Mouse (Mus musculus) midbrain, embryonic 13.5 days (tissue): Measurements from ENCODE around the gene B3galt4. TPM values are rescaled to one million over a fixed set of nuclear protein-coding genes. Genes with fewer than 3 reads are reported as not detected.
A peak's percentile ranks its signal among the peaks of the same experiment; 100 is the strongest.

Experiments used
- ATAC-seq: fragments of 200-750 bp; cut with Nextera tagmentation; 2 replicates; pipeline ENCODE4 v1.8.0; 2017; ENCODE audit warnings: mild to moderate bottlenecking, moderate TSS enrichment, moderate library complexity
- H3K27ac ChIP-seq: fragments of 300-500 bp; sonication (generic); 2 replicates; pipeline ENCODE4 v1.5.1; 2015; ENCODE audit warnings: inconsistent platforms, mild to moderate bottlenecking, moderate library complexity
- H3K27me3 ChIP-seq: fragments of 300-500 bp; sonication (generic); 2 replicates; pipeline ENCODE4 v1.6.1; 2015; ENCODE audit warnings: mild to moderate bottlenecking, inconsistent platforms
- H3K36me3 ChIP-seq: fragments of 300-500 bp; sonication (generic); 2 replicates; pipeline ENCODE4 v1.6.1; 2015; ENCODE audit warnings: mild to moderate bottlenecking, inconsistent platforms
- H3K4me1 ChIP-seq: fragments of 300-500 bp; sonication (generic); replicated peaks from 2 replicates; pipeline ENCODE4 v1.6.1; 2015; ENCODE audit warnings: inconsistent platforms
- H3K4me2 ChIP-seq: fragments of 300-500 bp; sonication (generic); replicated peaks from 2 replicates; pipeline ENCODE4 v1.6.1; 2015; ENCODE audit warnings: moderate library complexity, mild to moderate bottlenecking, inconsistent platforms
- H3K4me3 ChIP-seq: fragments of 300-500 bp; sonication (generic); replicated peaks from 2 replicates; pipeline ENCODE4 v1.5.1; 2015; ENCODE audit warnings: mild to moderate bottlenecking, inconsistent platforms
- H3K9ac ChIP-seq: fragments of 300-500 bp; sonication (generic); replicated peaks from 2 replicates; pipeline ENCODE4 v1.6.1; 2015; ENCODE audit warnings: mild to moderate bottlenecking, inconsistent platforms
- H3K9me3 ChIP-seq: fragments of 300-500 bp; sonication (generic); 2 replicates; pipeline ENCODE4 v1.6.1; 2016; ENCODE audit warnings: mild to moderate bottlenecking, inconsistent platforms
- WGBS: fragments of 180-500 bp; shearing (Covaris S2); methylation state at CpG from one replicate; pipeline ENCODE4 v1.1.7; 2015; 5-methylcytosine and 5-hydroxymethylcytosine counted together
- polyA plus RNA-seq: library from polyadenylated mRNA; unstranded; fragments of >200 nt; fragmentation: Nextera tagmentation; extraction: Ambion mirVana; gene quantifications from 2 replicates; pipeline ENCODE4 v1.2.1, GENCODE M21; 2015

Gene B3galt4
- polyA plus RNA-seq, 1 experiment from 2014 or later, result 13.6 TPM

DNA sequence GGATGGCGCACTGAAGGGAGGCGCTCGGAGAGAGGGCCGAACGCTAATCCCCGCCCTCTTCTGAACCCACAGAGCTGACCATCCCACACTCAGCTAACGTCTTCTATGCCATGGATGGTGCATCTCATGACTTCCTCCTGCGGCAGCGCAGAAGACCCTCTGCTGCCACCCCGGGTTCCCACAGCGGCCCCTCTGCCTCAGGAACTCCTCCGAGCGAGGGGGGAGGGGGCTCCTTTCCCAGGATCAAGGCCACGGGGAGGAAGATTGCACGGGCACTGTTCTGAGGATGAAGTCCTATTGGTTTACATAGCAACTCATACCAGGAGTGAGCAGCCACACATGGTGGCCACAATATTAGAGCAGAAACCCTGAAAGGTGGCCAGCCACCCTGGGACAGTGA is 14.3 kb downstream of the B3galt4 start:
- no peak overlapping the region for H3K4me2 ChIP-seq
- ATAC-seq, result no peak
- H3K9ac ChIP-seq, result no peak overlapping the region
- peaks cover 65% of the 10 kb centered on the region for H3K36me3 ChIP-seq
- H3K9me3 ChIP-seq, result no peaks in the 10 kb centered on the region
- no peaks in the 10 kb centered on the region for H3K27me3 ChIP-seq
- peaks cover 23% of the 10 kb centered on the region for H3K4me1 ChIP-seq
- WGBS, result 83% methylated on average over 15 of the region's 15 CpGs
- no peak overlapping the region for H3K27ac ChIP-seq
- no peak overlapping the region for H3K4me3 ChIP-seq

DNA sequence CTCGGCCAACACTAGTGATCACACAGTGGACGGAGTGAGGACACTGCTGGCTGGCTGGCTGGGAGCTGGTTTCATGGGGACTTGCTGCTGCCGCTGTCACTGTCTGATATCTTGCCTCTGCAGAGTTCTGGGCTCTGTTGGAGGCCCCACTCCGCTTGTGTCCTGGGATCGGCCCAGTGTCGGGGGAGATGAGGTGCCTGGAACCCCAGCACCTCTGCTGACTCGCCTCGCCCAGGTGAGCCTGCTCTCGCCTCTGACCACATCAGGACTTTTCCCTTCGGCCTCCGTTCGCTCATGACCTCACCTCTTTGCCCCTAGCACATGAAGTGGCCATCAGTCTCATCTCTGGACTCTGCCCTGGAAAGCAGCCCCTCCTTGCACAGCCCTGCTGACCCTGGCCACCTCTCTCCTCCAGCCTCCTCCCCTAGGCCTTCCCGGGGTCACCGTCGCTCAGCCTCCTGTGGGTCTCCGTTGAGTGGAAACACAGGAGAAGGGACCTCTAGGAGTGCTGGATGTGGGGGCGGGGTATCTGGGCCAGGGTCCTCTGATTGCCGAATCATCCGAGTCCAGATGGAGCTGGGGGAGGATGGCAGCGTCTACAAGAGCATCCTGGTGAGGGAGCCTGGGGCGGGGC is 15.7 kb downstream of the B3galt4 start:
- no peak overlapping the region for H3K27ac ChIP-seq
- H3K4me3 ChIP-seq, result no peak overlapping the region
- no peaks in the 10 kb centered on the region for H3K27me3 ChIP-seq
- H3K4me1 ChIP-seq, result peaks cover 22% of the 10 kb centered on the region
- WGBS, result 89% methylated on average over 21 of the region's 21 CpGs
- no peak overlapping the region for H3K4me2 ChIP-seq
- ATAC-seq, result no peak
- peaks cover 64% of the 10 kb centered on the region for H3K36me3 ChIP-seq
- H3K9ac ChIP-seq, result no peak overlapping the region
- H3K9me3 ChIP-seq, result no peaks in the 10 kb centered on the region

GRCm38 (mm10) chr17:33932970-33933369 is 18.3 kb downstream of the B3galt4 start:
- ATAC-seq, result no peak
- WGBS, result 97% methylated on average over 15 of the region's 15 CpGs
- Histone ChIP-seq H3K27me3 (no peaks in the 10 kb centered on the region), H3K4me3 (no peak overlapping the region), H3K4me2 (no peak overlapping the region), H3K9ac (no peak overlapping the region; the same call in 1 of the 2 replicates), H3K4me1 (peaks cover 25% of the 10 kb centered on the region), H3K36me3 (peaks cover 55% of the 10 kb centered on the region), H3K27ac (no peak overlapping the region), H3K9me3 (no peaks in the 10 kb centered on the region)

- no peak overlapping the region for H3K27ac ChIP-seq
- H3K36me3 ChIP-seq, result peaks cover 56% of the 10 kb centered on the region
- no peaks in the 10 kb centered on the region for H3K9me3 ChIP-seq
- peaks cover 28% of the 10 kb centered on the region for H3K4me1 ChIP-seq
- 83% methylated on average over 14 of the region's 14 CpGs for WGBS
- H3K4me2 ChIP-seq, result no peak overlapping the region
- no peak overlapping the region for H3K4me3 ChIP-seq
- H3K27me3 ChIP-seq, result no peaks in the 10 kb centered on the region
- ATAC-seq, result no peak
- no peak overlapping the region for H3K9ac ChIP-seq
Measured at GRCm38 (mm10) chr17:33932448-33932847, 18.8 kb downstream of the B3galt4 start.

- H3K4me1 ChIP-seq, result peaks cover 28% of the 10 kb centered on the region
- WGBS, result 90% methylated on average over 11 of the region's 11 CpGs
- ATAC-seq, result no peak
- H3K4me2 ChIP-seq, result no peak overlapping the region
- H3K27ac ChIP-seq, result no peak overlapping the region
- H3K27me3 ChIP-seq, result no peaks in the 10 kb centered on the region
- H3K4me3 ChIP-seq, result no peak overlapping the region
- H3K9me3 ChIP-seq, result no peaks in the 10 kb centered on the region
- H3K36me3 ChIP-seq, result peaks cover 53% of the 10 kb centered on the region
- no peak overlapping the region for H3K9ac ChIP-seq
Measured at GRCm38 (mm10) chr17:33931947-33932346, 19.3 kb downstream of the B3galt4 start.

DNA sequence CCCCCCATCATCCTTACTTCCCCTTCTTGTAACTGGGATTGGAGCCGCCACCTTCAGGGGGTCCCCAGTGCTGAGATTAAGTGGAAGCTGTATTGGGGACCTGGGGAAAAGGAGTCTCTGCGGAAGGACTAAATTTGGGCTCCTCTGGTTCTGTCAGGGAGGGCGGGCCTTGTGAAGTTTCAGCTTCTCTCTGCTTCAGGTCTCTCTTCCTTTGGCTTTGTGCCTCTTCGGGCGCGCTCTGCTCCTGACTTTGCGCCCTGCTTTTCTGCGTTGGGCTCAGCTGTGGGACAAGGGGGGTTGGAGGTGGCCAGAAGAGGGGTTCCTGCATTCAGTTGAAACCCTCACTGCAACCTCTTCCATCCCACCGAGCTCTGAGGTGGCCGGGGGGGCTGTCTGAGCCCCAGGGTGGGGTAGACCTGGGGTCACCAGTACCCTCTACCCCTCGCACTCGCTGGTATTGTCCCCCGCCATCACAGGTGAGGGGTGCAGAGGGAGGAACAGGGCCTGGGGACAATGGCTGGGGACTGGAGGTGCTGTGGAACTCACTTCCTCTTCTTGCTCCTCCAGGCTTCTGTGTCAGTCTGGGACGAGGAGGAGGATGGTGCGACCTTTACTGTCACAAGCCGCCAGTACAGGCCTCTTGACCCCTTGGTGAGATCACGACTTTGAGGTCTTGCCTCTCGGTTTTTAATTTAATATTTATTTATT is 20.0 kb downstream of the B3galt4 start:
- 36% methylated on average over 18 of the region's 18 CpGs for WGBS
- no peak for ATAC-seq
- Histone ChIP-seq H3K27ac (no peak overlapping the region), H3K4me2 (peak overlapping the region; percentile 100), H3K9me3 (no peaks in the 10 kb centered on the region), H3K27me3 (no peaks in the 10 kb centered on the region), H3K9ac (peak overlapping the region; percentile 95), H3K4me3 (peak overlapping the region; percentile 94), H3K4me1 (peaks cover 28% of the 10 kb centered on the region), H3K36me3 (peaks cover 52% of the 10 kb centered on the region)

GRCm38 (mm10) chr17:33930280-33931158 is 20.8 kb downstream of the B3galt4 start:
- ATAC-seq, result peak; percentile 8; the same call in 1 of the 2 replicates
- H3K27ac ChIP-seq, result peak overlapping the region; percentile 96
- peak overlapping the region; percentile 94 for H3K4me3 ChIP-seq
- H3K36me3 ChIP-seq, result peaks cover 52% of the 10 kb centered on the region
- peaks cover 28% of the 10 kb centered on the region for H3K4me1 ChIP-seq
- peak overlapping the region; percentile 100 for H3K4me2 ChIP-seq
- H3K27me3 ChIP-seq, result no peaks in the 10 kb centered on the region
- H3K9ac ChIP-seq, result peak overlapping the region; percentile 95
- under 1% methylated on average over 45 of the region's 45 CpGs for WGBS
- no peaks in the 10 kb centered on the region for H3K9me3 ChIP-seq

DNA sequence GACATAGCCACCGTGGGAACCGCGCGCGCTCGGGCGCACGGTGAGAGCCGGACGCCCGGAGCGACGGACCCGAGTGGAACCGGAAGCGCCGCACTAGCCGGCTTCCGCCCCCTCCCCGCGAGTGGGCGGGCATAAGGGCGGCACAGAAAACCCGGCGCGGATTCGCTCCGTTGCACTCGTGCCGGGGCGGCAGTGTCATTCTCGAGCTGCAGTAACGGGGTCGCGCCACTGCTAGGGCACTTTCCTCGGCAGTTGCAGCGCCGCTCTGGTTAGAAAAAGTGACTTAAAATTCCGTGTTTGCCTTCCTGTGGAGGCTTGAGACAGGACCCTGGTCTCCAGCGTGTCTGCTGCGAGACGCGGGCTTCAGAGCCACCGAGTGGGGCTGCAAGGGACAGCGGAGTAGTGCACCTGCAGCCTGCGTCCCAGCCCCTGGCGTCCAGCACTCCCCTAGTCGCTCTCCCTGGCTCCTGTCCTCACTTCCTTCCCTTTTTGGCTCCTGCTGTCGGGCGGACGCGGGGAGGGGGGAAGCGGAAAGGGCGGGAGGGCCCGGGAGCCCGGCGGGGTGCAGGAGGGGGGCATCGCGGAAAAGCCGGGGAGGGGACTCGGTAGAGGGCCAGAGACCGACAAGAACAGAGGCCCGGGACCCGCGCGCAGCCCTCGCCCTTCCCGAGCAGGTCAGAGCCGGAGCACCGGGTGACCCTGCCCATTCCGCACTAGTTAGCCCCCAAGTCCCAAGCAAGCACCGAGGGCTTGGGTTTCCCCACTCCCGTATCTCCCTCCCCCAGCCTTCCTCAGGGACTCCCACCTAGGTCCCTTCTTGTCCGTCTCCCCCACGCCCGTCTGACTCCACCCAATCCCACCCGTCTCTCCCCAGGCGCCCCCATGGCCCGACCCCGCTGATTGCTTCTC is 21.7 kb downstream of the B3galt4 start, which contains the start of gene Rgl2:
TSS of gene Rgl2 (plus strand) at position 173 of the 909 bp plus-strand sequence.
- H3K36me3 ChIP-seq, result peaks cover 52% of the 10 kb centered on the region
- WGBS, result under 1% methylated on average over 76 of the region's 80 CpGs
- peak within 1 kb of the TSS; percentile 94 for H3K4me3 ChIP-seq
- ATAC-seq, result peak; percentile 89
- H3K27ac ChIP-seq, result peak within 1 kb of the TSS; percentile 96
- peaks cover 28% of the 10 kb centered on the region for H3K4me1 ChIP-seq
- peak within 1 kb of the TSS; percentile 95 for H3K9ac ChIP-seq
- H3K4me2 ChIP-seq, result peak within 1 kb of the TSS; percentile 100
- no peaks in the 10 kb centered on the region for H3K27me3 ChIP-seq
- no peaks in the 10 kb centered on the region for H3K9me3 ChIP-seq

GRCm38 (mm10) chr17:33928251-33928947 is 22.9 kb downstream of the B3galt4 start:
- H3K27me3 ChIP-seq, result no peaks in the 10 kb centered on the region
- H3K9ac ChIP-seq, result peak overlapping the region; percentile 81
- no peaks in the 10 kb centered on the region for H3K9me3 ChIP-seq
- H3K4me2 ChIP-seq, result peak overlapping the region; percentile 100
- no peak for ATAC-seq
- WGBS, result 60% methylated on average over 21 of the region's 21 CpGs
- peak overlapping the region; percentile 94 for H3K4me3 ChIP-seq
- H3K27ac ChIP-seq, result no peak overlapping the region
- peaks cover 28% of the 10 kb centered on the region for H3K4me1 ChIP-seq
- peaks cover 40% of the 10 kb centered on the region for H3K36me3 ChIP-seq

DNA sequence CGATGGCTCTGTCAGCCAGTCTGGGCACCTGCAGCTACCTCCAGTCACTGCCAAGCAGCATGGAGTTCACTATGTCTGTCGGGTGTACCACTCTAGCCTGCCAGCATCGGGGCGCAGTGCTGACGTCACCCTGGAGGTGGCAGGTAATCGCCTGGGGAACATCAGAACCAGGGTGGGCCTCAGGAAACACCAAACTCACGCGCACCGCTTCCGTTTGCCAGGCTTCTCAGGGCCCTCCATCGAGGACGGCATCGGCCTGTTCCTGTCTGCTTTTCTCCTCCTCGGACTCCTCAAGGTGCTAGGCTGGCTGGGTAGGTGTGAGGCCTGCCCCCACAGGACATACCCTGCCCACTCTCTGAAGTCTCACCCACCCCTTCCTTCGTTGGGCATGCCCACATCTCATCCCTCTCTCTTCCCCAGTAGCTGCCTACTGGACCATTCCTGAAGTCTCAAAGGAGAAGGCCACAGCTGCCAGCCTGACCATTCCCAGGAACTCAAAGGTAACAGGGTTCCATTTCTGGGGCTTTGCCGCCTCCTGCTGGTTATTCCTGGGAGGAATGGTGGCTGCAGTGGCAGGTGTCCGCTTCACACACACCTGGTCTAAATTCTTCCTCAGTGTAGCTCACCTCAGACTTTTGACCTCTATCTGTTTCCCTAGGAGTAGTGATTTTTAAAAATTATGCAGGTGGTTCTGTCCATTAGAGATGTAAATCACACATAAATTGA is 24.9 kb downstream of the B3galt4 start:
- WGBS, result 72% methylated on average over 17 of the region's 17 CpGs
- Histone ChIP-seq H3K36me3 (peaks cover 26% of the 10 kb centered on the region), H3K4me2 (no peak overlapping the region), H3K9ac (no peak overlapping the region), H3K27me3 (no peaks in the 10 kb centered on the region), H3K4me3 (no peak overlapping the region), H3K27ac (no peak overlapping the region), H3K4me1 (peaks cover 26% of the 10 kb centered on the region), H3K9me3 (no peaks in the 10 kb centered on the region)
- no peak for ATAC-seq
